Comparison of ENCODE assay signal across 27 mouse cellular contexts in genomic region chr2:34794511-34794910, GRCm38 (mm10). TPM values are rescaled to one million over a fixed set of nuclear protein-coding genes. Genes with fewer than 3 reads are reported as not detected.
DNase-seq lines count a peak whose midpoint lies in the region; ATAC-seq and TF ChIP-seq lines count a peak whose summit lies in the region.
"Had no signal": no experiment of that assay in that cellular context is flagged by ENCODE, and none has a peak within 500 bp of the region (broad histone marks: within the 10 kb centered on the region; RNA-seq: fewer than 3 reads in every experiment).

No protein-coding gene starts in this region.

- H3K9me3 ChIP-seq in megakaryocyte, embryonic 14.5 days: peaks cover 15% of the 10 kb centered on the region

- no peak for TF ChIP-seq CTCF in thymus, adult 2 months (IDR thresholded peaks at IDR 0.05; ENCODE audit: borderline replicate concordance, control insufficient read depth, extremely low read depth, insufficient read depth, low read length, poor library complexity)

- no peak for ATAC-seq in megakaryocyte, adult 5-6 weeks (ENCODE audit: poor library complexity, severe bottlenecking)
- ATAC-seq: activated CD4-positive, CD25-positive, alpha-beta regulatory T cell, adult 4 months; CD4-positive, CD25-positive, alpha-beta regulatory T cell, adult 4 months; Patski had no signal

- H3K4me3 ChIP-seq in megakaryocyte, embryonic 14.5 days (replicated peaks): peak overlapping the region; percentile 28
- H3K4me3 ChIP-seq in thymus, adult 2 months (ENCODE audit: control insufficient read depth, insufficient read depth, low read length): no peak overlapping the region

- 98% methylated on average over 2 of the region's 2 CpGs for WGBS in thymus, adult 2 months

- no peak overlapping the region for H3K27ac ChIP-seq in thymus, adult 2 months (ENCODE audit: control insufficient read depth, insufficient read depth, low read length)

- H3K27me3 ChIP-seq in megakaryocyte, embryonic 14.5 days (replicated peaks): no peaks in the 10 kb centered on the region
- no peaks in the 10 kb centered on the region for H3K27me3 ChIP-seq in thymus, adult 2 months (ENCODE audit: control insufficient read depth, insufficient read depth, low read length)
- H3K27me3 ChIP-seq: CH12.LX, Patski had no signal

- H3K36me3 ChIP-seq in megakaryocyte, embryonic 14.5 days (replicated peaks; ENCODE audit: low read length): peaks cover 64% of the 10 kb centered on the region
- no peaks in the 10 kb centered on the region for H3K36me3 ChIP-seq in thymus, adult 2 months (ENCODE audit: control insufficient read depth, insufficient read depth, low read length)

- no peak for TF ChIP-seq POLR2A in thymus, adult 2 months (IDR thresholded peaks at IDR 0.05; ENCODE audit: control insufficient read depth, extremely low read depth, insufficient read depth, low read length, poor library complexity)

- peak; percentile 33 for DNase-seq in ES-CJ7 (ENCODE audit: low read depth, low spot score)
- DNase-seq in R1 (ENCODE audit: low read depth, low spot score): peak; percentile 66
- peak; percentile 58 for DNase-seq in ZHBTc4 (ENCODE audit: low read depth, low spot score)
- no peak for DNase-seq in thymus, adult 2 months
- no peak for DNase-seq in heart, postnatal 36 days
- no peak for DNase-seq in kidney, postnatal 25 days
- DNase-seq: adrenal gland, adult 2 months; adrenal gland, adult 8-10 months; adrenal gland, postnatal 10 days; adrenal gland, postnatal 14 days; adrenal gland, postnatal 25 days; adrenal gland, postnatal 36 days; B cell, adult 2 months; cerebellum, adult 11 months; cerebellum, adult 11-12 months; cerebellum, adult 18-20 months; cerebellum, adult 2 months; cerebellum, adult 8-10 months had no signal

- intact Hi-C loops in heart, postnatal 36 days (cut with DNase I): no loop called here

- peaks cover 34% of the 10 kb centered on the region for H3K4me1 ChIP-seq in megakaryocyte, embryonic 14.5 days
- H3K4me1 ChIP-seq in thymus, adult 2 months (replicated peaks; ENCODE audit: control insufficient read depth, insufficient read depth, low read length): peaks cover 8% of the 10 kb centered on the region

RNA-seq across cellular contexts. Expression of gene Rabepk, which starts 5.2 kb away (rescaled TPM):
- 4.8 and 9.0 TPM in 2 replicates for polyA plus RNA-seq in megakaryocyte, embryonic 14.5 days (2012; ENCODE audit: insufficient read depth, low replicate concordance)
- 6.7 and 11.4 TPM in 2 replicates for total RNA-seq in megakaryocyte, adult 5-6 weeks (2015)
- 18.5 and 22.8 TPM in 2 replicates for total RNA-seq in megakaryocyte, adult 5-6 weeks (2017)
- 27.2 and 31.1 TPM in 2 replicates for polyA plus RNA-seq in thymus, adult 2 months (2012; rRNA removed)
- 10 to 100 TPM; 12.2 to 14.2 TPM for total RNA-seq in heart, postnatal 36 days (2021)

RNA-seq across cellular contexts. Expression of gene Hspa5, which starts 22.7 kb away (rescaled TPM):
- 45.7 and 148 TPM in 2 replicates for polyA plus RNA-seq in megakaryocyte, embryonic 14.5 days (2012; ENCODE audit: insufficient read depth, low replicate concordance)
- total RNA-seq in megakaryocyte, adult 5-6 weeks (2015): 189 and 204 TPM in 2 replicates
- 538 and 554 TPM in 2 replicates for total RNA-seq in megakaryocyte, adult 5-6 weeks (2017)
- 376 and 377 TPM in 2 replicates for polyA plus RNA-seq in thymus, adult 2 months (2012; rRNA removed)
- total RNA-seq in heart, postnatal 36 days (2021): 100 to 1,000 TPM; 565 to 705 TPM

RNA-seq across cellular contexts. Expression of gene Fbxw2, which starts 31.6 kb away (rescaled TPM):
- 2.7 and 16.3 TPM in 2 replicates for polyA plus RNA-seq in megakaryocyte, embryonic 14.5 days (2012; ENCODE audit: insufficient read depth, low replicate concordance)
- 48.9 and 56.0 TPM in 2 replicates for total RNA-seq in megakaryocyte, adult 5-6 weeks (2015)
- 66.2 TPM in 2 replicates for total RNA-seq in megakaryocyte, adult 5-6 weeks (2017)
- 55.4 and 58.2 TPM in 2 replicates for polyA plus RNA-seq in thymus, adult 2 months (2012; rRNA removed)
- total RNA-seq in heart, postnatal 36 days (2021): 10 to 100 TPM; 50.4 to 55.3 TPM

RNA-seq across cellular contexts. Expression of gene Gm34653, which starts 38.3 kb away (rescaled TPM):
- polyA plus RNA-seq in megakaryocyte, embryonic 14.5 days (2012; ENCODE audit: insufficient read depth, low replicate concordance): not detected in 2 replicates
- not detected in 2 replicates for total RNA-seq in megakaryocyte, adult 5-6 weeks (2015)
- total RNA-seq in megakaryocyte, adult 5-6 weeks (2017): not detected in 2 replicates
- not detected in 2 replicates for polyA plus RNA-seq in thymus, adult 2 months (2012; rRNA removed)
- not detected for total RNA-seq in heart, postnatal 36 days (2021)
- total RNA-seq: adrenal gland, adult 18-20 months; adrenal gland, adult 2 months; adrenal gland, postnatal 10 days; adrenal gland, postnatal 14 days; adrenal gland, postnatal 25 days; adrenal gland, postnatal 36 days; CH12.LX had no signal
- polyA plus RNA-seq: activated CD4-positive, CD25-positive, alpha-beta regulatory T cell, adult 4 months; adrenal gland, adult 2 months; brain, embryonic 14.5 days; CD4-positive, CD25-positive, alpha-beta regulatory T cell, adult 4 months; cerebellum, adult 2 months; G1E had no signal

RNA-seq across cellular contexts. Expression of gene Gapvd1, which starts 39.5 kb away (rescaled TPM):
- 4.8 and 5.6 TPM in 2 replicates for polyA plus RNA-seq in megakaryocyte, embryonic 14.5 days (2012; ENCODE audit: insufficient read depth, low replicate concordance)
- total RNA-seq in megakaryocyte, adult 5-6 weeks (2015): 35.0 and 39.1 TPM in 2 replicates
- total RNA-seq in megakaryocyte, adult 5-6 weeks (2017): 58.9 and 59.3 TPM in 2 replicates
- 36.9 and 39.4 TPM in 2 replicates for polyA plus RNA-seq in thymus, adult 2 months (2012; rRNA removed)
- total RNA-seq in heart, postnatal 36 days (2021): 10 to 100 TPM; 37.5 to 41.5 TPM

Comparison
In these comparisons a context has a peak if more than half of its experiments do, and no peak if none do; other contexts are left out.
1. DNase-seq: peak in ES-CJ7 (single experiment), R1 (single experiment) and ZHBTc4 (single experiment); none in thymus, adult 2 months (single experiment), heart, postnatal 36 days (0 of 2) and kidney, postnatal 25 days (0 of 2).